ENCODE assay signal across 9 mouse cellular contexts in the genomic region with DNA sequence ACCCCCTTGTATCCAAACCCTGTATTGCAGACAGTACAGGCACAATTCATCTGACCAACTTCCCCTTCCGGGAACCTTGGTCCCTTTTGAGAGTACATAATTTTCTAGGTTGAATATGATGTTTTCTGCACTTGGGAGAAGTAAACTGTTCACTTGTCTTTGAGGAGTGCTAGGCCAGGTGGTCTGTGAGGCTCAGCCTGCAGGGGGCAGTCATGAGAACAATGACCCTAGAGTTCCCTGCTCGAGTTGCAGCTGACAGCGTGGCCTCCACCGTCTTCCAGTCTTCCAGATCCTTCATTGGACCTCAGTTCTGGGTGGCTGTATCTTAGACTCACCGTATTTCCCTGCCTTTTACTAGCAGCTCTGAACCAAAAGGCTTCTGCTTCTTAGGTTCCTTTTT. TPM values are rescaled to one million over a fixed set of nuclear protein-coding genes. Genes with fewer than 3 reads are reported as not detected.
DNase-seq lines count a peak whose midpoint lies in the region; ATAC-seq and TF ChIP-seq lines count a peak whose summit lies in the region.
"Had no signal": no experiment of that assay in that cellular context is flagged by ENCODE, and none has a peak within 500 bp of the region (broad histone marks: within the 10 kb centered on the region; RNA-seq: fewer than 3 reads in every experiment).

No protein-coding gene starts in this region.

- TF ChIP-seq EP300 in MEL (IDR thresholded peaks at IDR 0.05; ENCODE audit: low read depth in 1 of 2, low read length in 2 of 2), result no peak
- no peak for TF ChIP-seq EP300 in heart, postnatal 0 days (IDR thresholded peaks at IDR 0.05; ENCODE audit: low read depth)
- TF ChIP-seq EP300 in liver, embryonic 14.5 days (IDR thresholded peaks at IDR 0.05; ENCODE audit: low read depth), result no peak

- H3K27me3 ChIP-seq in MEL (ENCODE audit: control insufficient read depth in 1 of 2, insufficient read depth in 2 of 2, low read length in 2 of 2), result peaks cover 0 to 1% of the 10 kb centered on the region in 2 experiments; a peak in 1 of 4 replicates
- peaks cover 48% of the 10 kb centered on the region for H3K27me3 ChIP-seq in heart, postnatal 0 days (ENCODE audit: control insufficient read depth, insufficient read depth, low read length)
- peaks cover 37% of the 10 kb centered on the region for H3K27me3 ChIP-seq in liver, embryonic 14.5 days (ENCODE audit: control insufficient read depth, insufficient read depth, low read length)

- peak; percentile 23 for TF ChIP-seq RAD21 in MEL (IDR thresholded peaks at IDR 0.05; ENCODE audit: low read depth, low read length)

- H3K79me2 ChIP-seq in MEL (ENCODE audit: control insufficient read depth, insufficient read depth, low read length, poor library complexity), result no peaks in the 10 kb centered on the region

- H3K36me3 ChIP-seq in MEL (ENCODE audit: control insufficient read depth in 1 of 2, insufficient read depth in 2 of 2, low read length in 2 of 2), result no peaks in the 10 kb centered on the region
- no peaks in the 10 kb centered on the region for H3K36me3 ChIP-seq in heart, postnatal 0 days (replicated peaks; ENCODE audit: control insufficient read depth, insufficient read depth, low read length)
- no peaks in the 10 kb centered on the region for H3K36me3 ChIP-seq in liver, embryonic 14.5 days (replicated peaks; ENCODE audit: control insufficient read depth, insufficient read depth, low read depth)
- H3K36me3 ChIP-seq: neural tube, embryonic 12.5 days had no signal

- intact Hi-C loops in left cerebral cortex, postnatal 14 days (cut with DNase I), result no loop called here

- peak; percentile 60 to 68 for DNase-seq in left cerebral cortex, postnatal 14 days (ENCODE audit: low spot score in 2 of 2)
- no peak for DNase-seq in left cerebral cortex, adult 11 months (ENCODE audit: low spot score)
- DNase-seq in MEL (ENCODE audit: low read depth, low spot score), result peak; percentile 47
- peak; percentile 20 for DNase-seq in c-Kit-positive CD71-positive TER-119-negative erythroid progenitor cells, embryonic 14.5 days (ENCODE audit: low read depth)
- peak; percentile 26 for DNase-seq in heart, postnatal 0 days (ENCODE audit: low spot score)
- DNase-seq in liver, embryonic 14.5 days (ENCODE audit: low read depth in 3 of 3, low spot score in 3 of 3), result peak in 1 of 3 experiments; percentile 9
- DNase-seq in spleen, postnatal 10 days (ENCODE audit: low spot score in 2 of 2), result peak; percentile 47 to 78
- DNase-seq in ovary, postnatal 14 days (ENCODE audit: low spot score), result no peak

- H3K4me2 ChIP-seq in heart, postnatal 0 days (ENCODE audit: low read depth, low read length), result no peak overlapping the region
- no peak overlapping the region for H3K4me2 ChIP-seq in liver, embryonic 14.5 days (ENCODE audit: low read depth)
- H3K4me2 ChIP-seq: neural tube, embryonic 12.5 days had no signal

- no peak overlapping the region for H3K4me3 ChIP-seq in MEL (ENCODE audit: control insufficient read depth in 1 of 2, insufficient read depth in 1 of 2, low read depth in 2 of 2, low read length in 2 of 2)
- H3K4me3 ChIP-seq in heart, postnatal 0 days (ENCODE audit: low read depth, low read length), result no peak overlapping the region
- H3K4me3 ChIP-seq in liver, embryonic 14.5 days (ENCODE audit: insufficient read depth in 1 of 2, low read depth in 2 of 2, low read length in 2 of 2), result no peak overlapping the region
- H3K4me3 ChIP-seq: neural tube, embryonic 12.5 days had no signal

- H3K4me1 ChIP-seq in MEL (ENCODE audit: control insufficient read depth in 1 of 2, insufficient read depth in 2 of 2, low read length in 2 of 2), result no peaks in the 10 kb centered on the region
- no peaks in the 10 kb centered on the region; the same call in 1 of the 2 replicates for H3K4me1 ChIP-seq in heart, postnatal 0 days (ENCODE audit: control insufficient read depth, insufficient read depth)
- H3K4me1 ChIP-seq in liver, embryonic 14.5 days (replicated peaks; ENCODE audit: control insufficient read depth in 2 of 2, insufficient read depth in 2 of 2, low read length in 1 of 2), result no peaks in the 10 kb centered on the region

- H3K9ac ChIP-seq in MEL (ENCODE audit: control insufficient read depth, low read depth, low read length, poor library complexity, severe bottlenecking), result no peak overlapping the region
- no peak overlapping the region for H3K9ac ChIP-seq in heart, postnatal 0 days (replicated peaks; ENCODE audit: low read depth, low read length)
- no peak overlapping the region for H3K9ac ChIP-seq in liver, embryonic 14.5 days (replicated peaks)
- H3K9ac ChIP-seq: neural tube, embryonic 12.5 days had no signal

- no peak for ATAC-seq in heart, postnatal 0 days (ENCODE audit: insufficient read depth, low read depth)
- no peak for ATAC-seq in liver, embryonic 14.5 days (ENCODE audit: insufficient read depth)

- TF ChIP-seq POLR2A in MEL (IDR thresholded peaks at IDR 0.05; ENCODE audit: control insufficient read depth in 1 of 2, insufficient read depth in 1 of 2, low read depth in 1 of 2, low read length in 2 of 2, poor library complexity in 1 of 2), result no peak

- WGBS in heart, postnatal 0 days, result 15% methylated on average over 5 of the region's 5 CpGs
- 16% methylated on average over 5 of the region's 5 CpGs for WGBS in liver, embryonic 14.5 days (ENCODE audit: insufficient replicate concordance)

- H3K27ac ChIP-seq in MEL (ENCODE audit: control insufficient read depth, low read depth, low read length), result no peak overlapping the region
- no peak overlapping the region for H3K27ac ChIP-seq in heart, postnatal 0 days (ENCODE audit: low read depth)
- no peak overlapping the region for H3K27ac ChIP-seq in liver, embryonic 14.5 days
- H3K27ac ChIP-seq: neural tube, embryonic 12.5 days had no signal

- H3K9me3 ChIP-seq in MEL (replicated peaks; ENCODE audit: insufficient read depth, low read length), result no peaks in the 10 kb centered on the region
- no peaks in the 10 kb centered on the region for H3K9me3 ChIP-seq in heart, postnatal 0 days (replicated peaks; ENCODE audit: control insufficient read depth, low read length)
- H3K9me3 ChIP-seq in liver, embryonic 14.5 days (ENCODE audit: control insufficient read depth, low read length), result no peaks in the 10 kb centered on the region
- H3K9me3 ChIP-seq: neural tube, embryonic 12.5 days had no signal

- peak; percentile 67 to 75 (median 75) for TF ChIP-seq CTCF in MEL (IDR thresholded peaks at IDR 0.05 in 2 of 3, conservative IDR thresholded peaks at IDR 0.05 in 1 of 3; ENCODE audit: control insufficient read depth in 1 of 3, insufficient read depth in 1 of 3, low read depth in 2 of 3, low read length in 3 of 3, poor library complexity in 1 of 3, severe bottlenecking in 1 of 3)
- TF ChIP-seq CTCF in heart, postnatal 0 days (IDR thresholded peaks at IDR 0.05; ENCODE audit: low read depth), result peak; percentile 63
- peak; percentile 68 for TF ChIP-seq CTCF in liver, embryonic 14.5 days (IDR thresholded peaks at IDR 0.05; ENCODE audit: low read depth)

TF ChIP-seq in MEL, 35 proteins besides CTCF, POLR2A, EP300 and RAD21:
- TF ChIP-seq USF1 (IDR thresholded peaks at IDR 0.05; ENCODE audit: low read depth, low read length) (no peak), SMC3 (IDR thresholded peaks at IDR 0.05; ENCODE audit: low read depth, low read length) (peak; percentile 63), KAT2A (conservative IDR thresholded peaks at IDR 0.05; ENCODE audit: low read depth, low read length) (no peak)

RNA-seq across cellular contexts. Expression of a gene that starts 4.7 kb away (rescaled TPM):
- total RNA-seq in left cerebral cortex, postnatal 14 days (2021), result 100 to 1,000 TPM; 126 to 148 TPM
- total RNA-seq in MEL (2012; rRNA removed), result not detected in 2 replicates
- under 1 TPM in 1 of 2 experiments, not detected in 1; 0.03 TPM for polyA plus RNA-seq in MEL (2012; ENCODE audit: insufficient read depth in 1 of 2, insufficient read length in 2 of 2, low read depth in 1 of 2, low replicate concordance in 2 of 2, missing spikeins in 1 of 2)
- total RNA-seq in heart, postnatal 0 days (2014; rRNA removed; ENCODE audit: low replicate concordance), result 12.4 and 16.8 TPM in 2 replicates
- polyA plus RNA-seq in heart, postnatal 0 days (2015; fragmentation: Nextera tagmentation; extraction: Ambion mirVana), result 0.63 and 1.2 TPM in 2 replicates
- 0.08 and 0.14 TPM in 2 replicates for polyA plus RNA-seq in liver, embryonic 14.5 days (2012; rRNA removed)
- not detected in 2 replicates for polyA plus RNA-seq in liver, embryonic 14.5 days (2014; fragmentation: Nextera tagmentation; extraction: Ambion mirVana)

RNA-seq across cellular contexts. Expression of a gene that starts 33.8 kb away (rescaled TPM):
- total RNA-seq in left cerebral cortex, postnatal 14 days (2021), result 100 to 1,000 TPM; 107 to 112 TPM
- total RNA-seq in MEL (2012; rRNA removed), result 22.7 and 23.7 TPM in 2 replicates
- polyA plus RNA-seq in MEL (2012; ENCODE audit: insufficient read depth in 1 of 2, insufficient read length in 2 of 2, low read depth in 1 of 2, low replicate concordance in 2 of 2, missing spikeins in 1 of 2), result 10 to 100 TPM in 1 of 2 experiments, not detected in 1; 89.6 TPM
- total RNA-seq in heart, postnatal 0 days (2014; rRNA removed; ENCODE audit: low replicate concordance), result 94.9 and 132 TPM in 2 replicates
- 139 TPM in 2 replicates for polyA plus RNA-seq in heart, postnatal 0 days (2015; fragmentation: Nextera tagmentation; extraction: Ambion mirVana)
- polyA plus RNA-seq in liver, embryonic 14.5 days (2012; rRNA removed), result 25.4 and 35.6 TPM in 2 replicates
- polyA plus RNA-seq in liver, embryonic 14.5 days (2014; fragmentation: Nextera tagmentation; extraction: Ambion mirVana), result 44.8 and 46.6 TPM in 2 replicates

Comparison
In these comparisons a context has a peak if more than half of its experiments do, and no peak if none do; other contexts are left out.
1. DNase-seq: peak in left cerebral cortex, postnatal 14 days (2 of 2), MEL (single experiment), c-Kit-positive CD71-positive TER-119-negative erythroid progenitor cells, embryonic 14.5 days (single experiment), heart, postnatal 0 days (single experiment) and spleen, postnatal 10 days (2 of 2); none in left cerebral cortex, adult 11 months (single experiment) and ovary, postnatal 14 days (single experiment).
2. RNA of a gene that starts 4.7 kb away (total RNA-seq): 126 to 148 TPM in left cerebral cortex, postnatal 14 days and 12.4 to 16.8 TPM in heart, postnatal 0 days; not detected in MEL; every median in the first group is over 10 times any median in the second.
3. Peak in every context shown above with its lines, with median percentiles within 50 percentile points of each other: CTCF ChIP-seq.